Mouse (Mus musculus) CH12.LX (cell line): ENCODE results near the gene Creb5. TPM values are rescaled to one million over a fixed set of nuclear protein-coding genes. Genes with fewer than 3 reads are reported as not detected.

Source experiments
- DNase-seq: peaks from one replicate; pipeline ENCODE4 v3.0.0-alpha.2; 2013; ENCODE audit errors: extremely low read depth
- H3K27ac ChIP-seq: 2 replicates; pipeline ENCODE4 v1.5.1; 2012; ENCODE audit warnings: low read depth, mild to moderate bottlenecking, control low read depth, moderate library complexity; ENCODE audit not compliant: insufficient read depth
- H3K27me3 ChIP-seq: replicated peaks from 2 replicates; pipeline ENCODE3; 2012; ENCODE audit warnings: inconsistent platforms
- H3K36me3 ChIP-seq, 2 experiments: replicated peaks in 1 of 2; 2 replicates each; pipeline versions ENCODE3 to v1.6.1; 2012; ENCODE audit warnings: inconsistent platforms in 1 of 2, low read length in 1 of 2, mild to moderate bottlenecking in 1 of 2, mixed read lengths in 1 of 2, moderate library complexity in 1 of 2; ENCODE audit not compliant: control insufficient read depth in 1 of 2, insufficient read depth in 1 of 2
- H3K4me1 ChIP-seq, 2 experiments: 2 replicates each; pipeline ENCODE4 v1.6.1; 2012; ENCODE audit warnings: inconsistent platforms in 1 of 2, moderate library complexity in 1 of 2; ENCODE audit not compliant: insufficient read depth in 2 of 2, control insufficient read depth in 1 of 2
- H3K4me2 ChIP-seq: 2 replicates; pipeline ENCODE4 v1.6.1; 2012; ENCODE audit warnings: low read depth, mild to moderate bottlenecking, control low read depth; ENCODE audit not compliant: poor library complexity, insufficient read depth, severe bottlenecking
- H3K4me3 ChIP-seq, 3 experiments: fragments of 150-350 bp in 1 of 3; sonication (generic) in 1 of 3; replicated peaks in 1 of 3; 2 replicates each; pipeline versions ENCODE3 to v1.5.1; 2011 to 2012; ENCODE audit warnings: low read depth in 2 of 3, low read length in 2 of 3, mild to moderate bottlenecking in 2 of 3, moderate library complexity in 2 of 3, control low read depth in 1 of 3, improper control_type of control experiment in 1 of 3, inconsistent platforms in 1 of 3, mixed read lengths in 1 of 3; ENCODE audit not compliant: poor library complexity in 1 of 3
- H3K79me2 ChIP-seq: replicated peaks from 2 replicates; pipeline ENCODE4 v1.6.1; 2012; ENCODE audit warnings: mild to moderate bottlenecking, moderate library complexity; ENCODE audit not compliant: control insufficient read depth, poor library complexity, insufficient read depth, severe bottlenecking; ENCODE audit errors: extremely low read depth
- H3K9ac ChIP-seq: 2 replicates; pipeline ENCODE4 v1.6.1; 2012; ENCODE audit warnings: low read depth, mild to moderate bottlenecking, control low read depth, moderate library complexity; ENCODE audit not compliant: insufficient read depth
- H3K9me3 ChIP-seq: replicated peaks from 2 replicates; pipeline ENCODE3; 2012; ENCODE audit warnings: low read length, inconsistent platforms, mixed read lengths
- BHLHE40 ChIP-seq: IDR thresholded peaks from 2 replicates; pipeline ENCODE4 v1.6.1; 2011; ENCODE audit warnings: mild to moderate bottlenecking, low read depth, low read length, improper control_type of control experiment
- CHD1 ChIP-seq: IDR thresholded peaks from 2 replicates; pipeline ENCODE4 v1.6.1; 2012; ENCODE audit warnings: low read depth, low read length, improper control_type of control experiment, inconsistent platforms
- CHD2 ChIP-seq: IDR thresholded peaks from 2 replicates; pipeline ENCODE4 v1.6.1; 2011; ENCODE audit warnings: low read length, improper control_type of control experiment
- CTCF ChIP-seq, 2 experiments: IDR thresholded peaks in 1 of 2; conservative IDR thresholded peaks in 1 of 2; 2 replicates each; pipeline ENCODE4 v1.5.1; 2011 to 2012; ENCODE audit warnings: low read depth in 2 of 2, low read length in 2 of 2, improper control_type of control experiment in 1 of 2, inconsistent platforms in 1 of 2, mild to moderate bottlenecking in 1 of 2, moderate library complexity in 1 of 2
- E2F4 ChIP-seq: IDR thresholded peaks from 2 replicates; pipeline ENCODE4 v1.6.1; 2011; ENCODE audit warnings: low read depth, low read length, improper control_type of control experiment; ENCODE audit not compliant: insufficient replicate concordance
- ELF1 ChIP-seq: IDR thresholded peaks from 2 replicates; pipeline ENCODE4 v1.6.1; 2014; ENCODE audit warnings: low read depth, mild to moderate bottlenecking, inconsistent platforms, low read length, improper control_type of control experiment
- EP300 ChIP-seq: IDR thresholded peaks from 2 replicates; pipeline ENCODE4 v1.6.1; 2011; ENCODE audit warnings: low read length, improper control_type of control experiment
- ETS1 ChIP-seq: conservative IDR thresholded peaks from 2 replicates; pipeline ENCODE4 v1.6.1; 2012; ENCODE audit warnings: low read depth, mild to moderate bottlenecking, inconsistent platforms, low read length, improper control_type of control experiment, moderate library complexity
- GABPA ChIP-seq: IDR thresholded peaks from 2 replicates; pipeline ENCODE4 v1.6.1; 2012; ENCODE audit warnings: low read depth, low read length, improper control_type of control experiment, inconsistent platforms; ENCODE audit not compliant: insufficient replicate concordance
- HCFC1 ChIP-seq: IDR thresholded peaks from 2 replicates; pipeline ENCODE4 v1.6.1; 2012; ENCODE audit warnings: low read depth, mild to moderate bottlenecking, inconsistent platforms, low read length, improper control_type of control experiment
- IRF4 ChIP-seq: IDR thresholded peaks from 2 replicates; pipeline ENCODE4 v1.6.1; 2014; ENCODE audit warnings: low read depth, mild to moderate bottlenecking, inconsistent platforms, low read length, improper control_type of control experiment
- JUND ChIP-seq: conservative IDR thresholded peaks from 2 replicates; pipeline ENCODE4 v1.6.1; 2011; ENCODE audit warnings: low read depth, low read length, improper control_type of control experiment
- KAT2A ChIP-seq: IDR thresholded peaks from 2 replicates; pipeline ENCODE4 v1.6.1; 2012; ENCODE audit warnings: low read length, improper control_type of control experiment, inconsistent platforms; ENCODE audit not compliant: insufficient replicate concordance
- MAFK ChIP-seq: IDR thresholded peaks from 2 replicates; pipeline ENCODE4 v1.6.1; 2011; ENCODE audit warnings: low read length, improper control_type of control experiment; ENCODE audit not compliant: insufficient replicate concordance
- MAX ChIP-seq: IDR thresholded peaks from 2 replicates; pipeline ENCODE4 v1.6.1; 2011; ENCODE audit warnings: low read length, improper control_type of control experiment
- MEF2A ChIP-seq: IDR thresholded peaks from 2 replicates; pipeline ENCODE4 v1.6.1; 2014; ENCODE audit warnings: low read depth, mild to moderate bottlenecking, inconsistent platforms, low read length, improper control_type of control experiment, borderline replicate concordance
- MXI1 ChIP-seq: IDR thresholded peaks from 2 replicates; pipeline ENCODE4 v1.6.1; 2011; ENCODE audit warnings: mild to moderate bottlenecking, low read depth, low read length, improper control_type of control experiment
- MYC ChIP-seq: IDR thresholded peaks from 2 replicates; pipeline ENCODE4 v1.6.1; 2011; ENCODE audit warnings: low read depth, mild to moderate bottlenecking, improper control_type of control experiment, low read length
- NELFE ChIP-seq: IDR thresholded peaks from 2 replicates; pipeline ENCODE4 v1.6.1; 2011; ENCODE audit warnings: low read depth, low read length, improper control_type of control experiment
- NRF1 ChIP-seq: IDR thresholded peaks from 2 replicates; pipeline ENCODE4 v1.6.1; 2014; ENCODE audit warnings: low read depth, mild to moderate bottlenecking, inconsistent platforms, low read length, improper control_type of control experiment, moderate library complexity
- PAX5 ChIP-seq: IDR thresholded peaks from 2 replicates; pipeline ENCODE4 v1.6.1; 2012; ENCODE audit warnings: low read length, inconsistent platforms, mixed read lengths
- POLR2A ChIP-seq: IDR thresholded peaks from 2 replicates; pipeline ENCODE4 v1.6.1; 2011; ENCODE audit warnings: low read depth, mild to moderate bottlenecking, improper control_type of control experiment, low read length
- POLR2AphosphoS2 ChIP-seq: IDR thresholded peaks from 2 replicates; pipeline ENCODE4 v1.6.1; 2011; ENCODE audit warnings: low read depth, low read length, improper control_type of control experiment
- RAD21 ChIP-seq: IDR thresholded peaks from 2 replicates; pipeline ENCODE4 v1.6.1; 2011; ENCODE audit warnings: low read depth, mild to moderate bottlenecking, low read length, improper control_type of control experiment, moderate library complexity
- SIN3A ChIP-seq: IDR thresholded peaks from 2 replicates; pipeline ENCODE4 v1.6.1; 2012; ENCODE audit warnings: low read length, improper control_type of control experiment, inconsistent platforms
- SMC3 ChIP-seq: IDR thresholded peaks from 2 replicates; pipeline ENCODE4 v1.6.1; 2011; ENCODE audit warnings: low read depth, low read length, improper control_type of control experiment
- TBP ChIP-seq: conservative IDR thresholded peaks from 2 replicates; pipeline ENCODE4 v1.6.1; 2011; ENCODE audit warnings: low read depth, low read length, improper control_type of control experiment
- TCF12 ChIP-seq: IDR thresholded peaks from 2 replicates; pipeline ENCODE4 v1.6.1; 2014; ENCODE audit warnings: low read depth, mild to moderate bottlenecking, inconsistent platforms, low read length, improper control_type of control experiment
- UBTF ChIP-seq: IDR thresholded peaks from 2 replicates; pipeline ENCODE4 v1.6.1; 2012; ENCODE audit warnings: low read depth, mild to moderate bottlenecking, inconsistent platforms, low read length, improper control_type of control experiment, moderate library complexity
- USF2 ChIP-seq: conservative IDR thresholded peaks from 2 replicates; pipeline ENCODE4 v1.6.1; 2011; ENCODE audit warnings: low read depth, low read length, improper control_type of control experiment
- ZC3H11A ChIP-seq: IDR thresholded peaks from 2 replicates; pipeline ENCODE4 v1.6.1; 2012; ENCODE audit warnings: low read depth, mild to moderate bottlenecking, inconsistent platforms, low read length, improper control_type of control experiment
- ZMIZ1 ChIP-seq: IDR thresholded peaks from 2 replicates; pipeline ENCODE4 v1.6.1; 2012; ENCODE audit warnings: low read depth, mild to moderate bottlenecking, inconsistent platforms, low read length, improper control_type of control experiment
- ZNF384 ChIP-seq: IDR thresholded peaks from 2 replicates; pipeline ENCODE4 v1.6.1; 2012; ENCODE audit warnings: low read depth, low read length, improper control_type of control experiment, inconsistent platforms
- dilution Hi-C: fragments of 300-500 bp; cut with MboI; formaldehyde crosslinking; loops from 2 replicates; pipeline ENCODE4 v1.14.3; 2020; ENCODE audit warnings: low sequenced_read_pairs; ENCODE audit not compliant: extremely low pct_unique_long_range_greater_than_20kb, extremely low pct_ligation_motif_present
- in situ Hi-C: fragments of 300-500 bp; cut with MboI; formaldehyde crosslinking; loops from 3 replicates; pipeline ENCODE4 v1.14.3; 2019; ENCODE audit warnings: low sequenced_read_pairs, low pct_ligation_motif_present, low pct_unique_long_range_greater_than_20kb, mixed read lengths
- polyA plus RNA-seq: library from polyadenylated mRNA; unstranded; fragments of >175 nt; gene quantifications from 2 replicates; pipeline ENCODE4 v1.2.1, GENCODE M21; 2012; ENCODE audit warnings: low read depth; ENCODE audit not compliant: insufficient read length
- total RNA-seq, 2 experiments: library from RNA; depleted of rRNA; stranded (reverse); fragments of 300-350 nt in 1 of 2; fragments of >200 nt in 1 of 2; gene quantifications; 2 replicates each; pipeline ENCODE4 v1.2.3; 2012 to 2014

Creb5 gene
- total and polyA plus RNA-seq, 3 experiments: 0.68 to 2.1 (median 0.86) TPM

GRCm38 (mm10) chr6:53635453-53635852 is 348.4 kb downstream of the Creb5 start (continued):
- TF ChIP-seq USF2 (no peak), MAX (peak; percentile 91), MEF2A (no peak; the same call in 1 of the 2 replicates), GABPA (no peak), CHD1 (no peak), ZNF384 (no peak), JUND (peak; percentile 56), HCFC1 (no peak), CTCF (conservative IDR thresholded peaks at IDR 0.05 in 1 of 2, IDR thresholded peaks at IDR 0.05 in 1 of 2; ENCODE audit: low read depth in 2 of 2, low read length in 2 of 2) (no peak)

GRCm38 (mm10) chr6:53637356-53638351 is 350.6 kb downstream of the Creb5 start:
- H3K9ac ChIP-seq: no peak overlapping the region
- DNase-seq: peak; percentile 77
- in situ Hi-C loops: loop anchor here (5.0 to 25.0 kb wide), 2 partner anchors 85 to 125 kb away; no protein-coding TSS in a partner anchor
- TF ChIP-seq ZC3H11A: no peak
- no peak; the same call in 1 of the 2 replicates for TF ChIP-seq RAD21
- peak; percentile 38; the same call in 1 of the 2 replicates for TF ChIP-seq SIN3A
- no peak for TF ChIP-seq HCFC1
- no peak for TF ChIP-seq PAX5
- peak; percentile 80 for TF ChIP-seq BHLHE40
- peak; percentile 63; the same call in 1 of the 2 replicates for TF ChIP-seq MYC
- peak; percentile 57; the same call in 1 of the 2 replicates for TF ChIP-seq JUND
- TF ChIP-seq CHD1: peak; percentile 91; the same call in 1 of the 2 replicates
- peak; percentile 93 for TF ChIP-seq IRF4
- peak; percentile 85 for TF ChIP-seq ZNF384
- peak in 1 of 2 experiments; percentile 27; a peak in 2 of 4 replicates for TF ChIP-seq CTCF (conservative IDR thresholded peaks at IDR 0.05 in 1 of 2, IDR thresholded peaks at IDR 0.05 in 1 of 2; ENCODE audit: low read depth in 2 of 2, low read length in 2 of 2)
- peak; percentile 87 for TF ChIP-seq TCF12
- TF ChIP-seq ELF1: no peak
- no peak for TF ChIP-seq NELFE
- no peak for TF ChIP-seq NRF1
- peak; percentile 17; the same call in 1 of the 2 replicates for TF ChIP-seq POLR2A
- no peak for TF ChIP-seq USF2
- TF ChIP-seq GABPA: no peak
- TF ChIP-seq TBP: 0 out of 2 replicates have a peak, but pooled peaks have one; percentile 22
- TF ChIP-seq MAFK: peak; percentile 60; the same call in 1 of the 2 replicates
- TF ChIP-seq CHD2: 0 out of 2 replicates have a peak, but pooled peaks have one; percentile 56
- TF ChIP-seq ZMIZ1: no peak
- peak; percentile 96 for TF ChIP-seq ETS1
- TF ChIP-seq UBTF: no peak
- TF ChIP-seq MXI1: peak; percentile 77
- TF ChIP-seq EP300: peak; percentile 89
- no peak for TF ChIP-seq KAT2A
- TF ChIP-seq SMC3: 0 out of 2 replicates have a peak, but pooled peaks have one; percentile 9
- no peak for TF ChIP-seq E2F4
- no peak for TF ChIP-seq POLR2AphosphoS2

More at GRCm38 (mm10) chr6:53637356-53638351, 350.6 kb downstream of the Creb5 start:
- Histone ChIP-seq H3K27me3 (no peaks in the 10 kb centered on the region), H3K27ac (peak overlapping the region; percentile 71), H3K4me3 (no peak overlapping the region), H3K4me1 (peaks cover 22 to 60% of the 10 kb centered on the region in 2 experiments), H3K9me3 (no peaks in the 10 kb centered on the region), H3K36me3 (no peaks in the 10 kb centered on the region), H3K4me2 (peak overlapping the region; percentile 65), H3K79me2 (no peaks in the 10 kb centered on the region)
- dilution Hi-C loops: no loop called here
